Mouse (Mus musculus) ES-Bruce4 (cell line): ENCODE data around the gene Pced1a. TPM values are rescaled to one million over a fixed set of nuclear protein-coding genes. Genes with fewer than 3 reads are reported as not detected.

Source experiments
- H3K27ac ChIP-seq: 2 replicates; pipeline ENCODE4 v1.5.1; 2012; ENCODE audit warnings: low read length, inconsistent platforms; ENCODE audit not compliant: insufficient read depth
- H3K27me3 ChIP-seq: 2 replicates; pipeline ENCODE4 v1.6.1; 2012; ENCODE audit warnings: mild to moderate bottlenecking, low read length, inconsistent platforms; ENCODE audit not compliant: control insufficient read depth, poor library complexity, insufficient read depth, severe bottlenecking
- H3K36me3 ChIP-seq: 2 replicates; pipeline ENCODE4 v1.6.1; 2012; ENCODE audit warnings: inconsistent platforms, mild to moderate bottlenecking, low read length, moderate library complexity; ENCODE audit not compliant: control insufficient read depth, poor library complexity, insufficient read depth, severe bottlenecking
- H3K4me1 ChIP-seq: one replicate; pipeline ENCODE4 v1.8.1; 2011; ENCODE audit warnings: low read length; ENCODE audit not compliant: control insufficient read depth, insufficient read depth
- H3K4me3 ChIP-seq: 2 replicates; pipeline ENCODE4 v1.5.1; 2011; ENCODE audit warnings: low read depth, mild to moderate bottlenecking, low read length
- H3K9ac ChIP-seq: 2 replicates; pipeline ENCODE4 v1.6.1; 2012; ENCODE audit warnings: low read depth, mild to moderate bottlenecking, inconsistent platforms; ENCODE audit not compliant: poor library complexity, severe bottlenecking
- H3K9me3 ChIP-seq: replicated peaks from 2 replicates; pipeline ENCODE4 v1.6.1; 2012; ENCODE audit warnings: mild to moderate bottlenecking, low read length, inconsistent platforms; ENCODE audit not compliant: control insufficient read depth, poor library complexity, insufficient read depth, severe bottlenecking
- CTCF ChIP-seq: IDR thresholded peaks from one replicate; pipeline ENCODE4 v1.8.1; 2011; ENCODE audit warnings: low read depth, low read length
- EP300 ChIP-seq: IDR thresholded peaks from 2 replicates; pipeline ENCODE4 v1.6.1; 2011; ENCODE audit warnings: low read depth, low read length; ENCODE audit not compliant: insufficient read depth
- POLR2A ChIP-seq: IDR thresholded peaks from one replicate; pipeline ENCODE4 v1.8.1; 2011; ENCODE audit warnings: low read length; ENCODE audit not compliant: insufficient read depth
- polyA plus RNA-seq: library from polyadenylated mRNA; stranded (reverse); fragments of >200 nt; gene quantifications from 2 replicates; pipeline ENCODE4 v1.2.4, GENCODE M21; 2011; ENCODE audit warnings: low read depth; ENCODE audit not compliant: missing spikeins, insufficient read depth, insufficient read length

Gene Pced1a
- polyA plus RNA-seq, 1 experiment, result 16.3 TPM

- Histone ChIP-seq H3K36me3 (no peaks in the 10 kb centered on the region), H3K27ac (no peak overlapping the region), H3K9me3 (no peaks in the 10 kb centered on the region), H3K9ac (no peak overlapping the region), H3K4me3 (no peak overlapping the region), H3K27me3 (no peaks in the 10 kb centered on the region), H3K4me1 (no peaks in the 10 kb centered on the region)
- TF ChIP-seq EP300, result no peak
- TF ChIP-seq CTCF, result no peak
- no peak for TF ChIP-seq POLR2A
These were observed 35.1 kb upstream of the Pced1a start for GRCm38 (mm10) chr2:130459576-130459975.

DNA sequence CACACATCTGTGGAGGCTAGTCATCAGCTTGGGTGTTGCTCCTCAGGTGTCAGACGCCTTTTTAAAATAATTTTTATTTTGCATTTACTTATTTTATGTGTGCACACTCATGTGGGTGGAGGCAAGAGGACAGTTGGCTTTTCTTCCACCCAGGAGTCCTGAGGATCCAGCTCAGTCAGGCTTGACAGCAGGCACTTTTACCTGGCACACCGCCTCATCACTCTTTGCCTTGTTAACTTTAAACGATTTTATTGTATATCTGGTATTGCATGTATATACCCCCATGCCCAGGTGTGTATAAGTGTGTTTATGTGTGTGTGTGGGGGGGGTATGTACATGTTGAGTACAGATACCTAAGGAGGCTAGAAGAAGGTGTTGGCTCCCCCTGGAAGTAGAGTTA, 33.4 kb upstream of the Pced1a start:
- TF ChIP-seq EP300 (no peak), CTCF (no peak), POLR2A (no peak)
- Histone ChIP-seq H3K4me1 (no peaks in the 10 kb centered on the region), H3K9ac (no peak overlapping the region), H3K27ac (no peak overlapping the region), H3K9me3 (no peaks in the 10 kb centered on the region), H3K36me3 (no peaks in the 10 kb centered on the region), H3K27me3 (no peaks in the 10 kb centered on the region), H3K4me3 (no peak overlapping the region)

- Histone ChIP-seq H3K36me3 (no peaks in the 10 kb centered on the region), H3K4me3 (no peak overlapping the region), H3K27me3 (no peaks in the 10 kb centered on the region), H3K9ac (no peak overlapping the region), H3K9me3 (no peaks in the 10 kb centered on the region), H3K27ac (no peak overlapping the region), H3K4me1 (no peaks in the 10 kb centered on the region)
- TF ChIP-seq POLR2A, result no peak
- no peak for TF ChIP-seq CTCF
- TF ChIP-seq EP300, result no peak
These were observed 30.4 kb upstream of the Pced1a start for GRCm38 (mm10) chr2:130454748-130455370.

GRCm38 (mm10) chr2:130453421-130453820, 28.9 kb upstream of the Pced1a start:
- Histone ChIP-seq H3K9ac (no peak overlapping the region), H3K9me3 (no peaks in the 10 kb centered on the region), H3K27me3 (no peaks in the 10 kb centered on the region), H3K4me1 (no peaks in the 10 kb centered on the region), H3K36me3 (no peaks in the 10 kb centered on the region), H3K4me3 (no peak overlapping the region), H3K27ac (no peak overlapping the region)
- no peak for TF ChIP-seq POLR2A
- TF ChIP-seq CTCF, result no peak
- TF ChIP-seq EP300, result no peak

DNA sequence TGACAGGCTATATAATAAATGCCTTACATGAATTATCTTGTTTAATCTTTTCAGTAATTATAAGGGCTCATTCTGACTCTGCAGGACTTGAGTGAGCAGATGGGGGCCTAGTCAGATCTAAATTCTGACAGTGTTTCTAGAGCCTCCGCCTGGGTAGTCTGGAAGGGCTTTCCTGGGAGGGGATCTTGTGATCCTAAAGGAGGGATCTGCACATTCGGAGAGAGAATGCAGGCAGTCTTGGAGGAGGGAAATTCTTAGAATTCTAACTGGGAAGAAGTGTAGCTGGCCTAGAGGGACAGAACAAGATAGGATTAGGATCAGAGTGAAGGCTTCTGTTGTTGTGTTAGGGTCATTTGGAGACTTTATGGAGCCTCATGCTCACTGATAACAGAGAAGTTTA, 27.8 kb upstream of the Pced1a start:
- Histone ChIP-seq H3K27ac (no peak overlapping the region), H3K4me1 (no peaks in the 10 kb centered on the region), H3K27me3 (no peaks in the 10 kb centered on the region), H3K9ac (no peak overlapping the region), H3K36me3 (no peaks in the 10 kb centered on the region), H3K4me3 (no peak overlapping the region), H3K9me3 (no peaks in the 10 kb centered on the region)
- TF ChIP-seq CTCF (no peak), EP300 (no peak), POLR2A (no peak)

- Histone ChIP-seq H3K27ac (no peak overlapping the region), H3K4me3 (no peak overlapping the region), H3K4me1 (no peaks in the 10 kb centered on the region), H3K9ac (0 out of 2 replicates have a peak overlapping the region, but pooled peaks have one; percentile 80), H3K9me3 (no peaks in the 10 kb centered on the region), H3K27me3 (no peaks in the 10 kb centered on the region), H3K36me3 (no peaks in the 10 kb centered on the region)
- TF ChIP-seq POLR2A (no peak), CTCF (no peak), EP300 (no peak)
These were observed 27.2 kb upstream of the Pced1a start for GRCm38 (mm10) chr2:130451727-130452090.
